Mouse (Mus musculus) granulocyte monocyte progenitor cell, adult 5-6 weeks (primary cell): ENCODE measurements around the gene 2300002M23Rik. TPM values are rescaled to one million over a fixed set of nuclear protein-coding genes. Genes with fewer than 3 reads are reported as not detected.

ENCODE experiments used
- ATAC-seq: replicated peaks from 2 replicates; pipeline ENCODE4 v1.8.0; 2016; ENCODE audit warnings: mild to moderate bottlenecking, moderate TSS enrichment, inconsistent platforms; ENCODE audit not compliant: poor library complexity, severe bottlenecking
- total RNA-seq, 2 experiments: library from RNA; stranded (forward) in 1 of 2; stranded (reverse) in 1 of 2; fragments of 200-712, 200-1000 nt in 1 of 2; fragments of >200 nt in 1 of 2; fragmentation: Nextera tagmentation in 1 of 2; gene quantifications; 2 replicates each; pipeline ENCODE4 v1.2.3; 2014 to 2017

The 2300002M23Rik gene
- total RNA-seq, 2 experiments from 2014 or later, result not detected

GRCm38 (mm10) chr17:35554761-35555397 lies 12.4 kb upstream of the 2300002M23Rik start:
- no peak for ATAC-seq

GRCm38 (mm10) chr17:35556186-35556765 lies 11.0 kb upstream of the 2300002M23Rik start:
- ATAC-seq, result no peak

GRCm38 (mm10) chr17:35556812-35557211 lies 10.4 kb upstream of the 2300002M23Rik start:
- ATAC-seq, result peak; percentile 76

- ATAC-seq, result no peak
Measured at GRCm38 (mm10) chr17:35557351-35557750, 9.9 kb upstream of the 2300002M23Rik start.

GRCm38 (mm10) chr17:35558216-35558615 lies 9.0 kb upstream of the 2300002M23Rik start:
- no peak for ATAC-seq

- ATAC-seq, result no peak
Measured at GRCm38 (mm10) chr17:35567767-35568166, 517 bp downstream of the 2300002M23Rik start.

GRCm38 (mm10) chr17:35569091-35569944 lies 2.1 kb downstream of the 2300002M23Rik start:
- ATAC-seq, result no peak

GRCm38 (mm10) chr17:35570836-35571235 lies 3.6 kb downstream of the 2300002M23Rik start:
- ATAC-seq, result no peak

- ATAC-seq, result no peak
Measured at GRCm38 (mm10) chr17:35571477-35571876, 4.2 kb downstream of the 2300002M23Rik start.

- ATAC-seq, result peak; percentile 79
Measured at GRCm38 (mm10) chr17:35578211-35578610, 11.0 kb downstream of the 2300002M23Rik start.

- no peak for ATAC-seq
Measured at GRCm38 (mm10) chr17:35582900-35583299, 15.7 kb downstream of the 2300002M23Rik start.

GRCm38 (mm10) chr17:35584330-35584937 lies 17.2 kb downstream of the 2300002M23Rik start:
- peak; percentile 58 for ATAC-seq

- ATAC-seq, result no peak
Measured at GRCm38 (mm10) chr17:35587291-35587690, 20.0 kb downstream of the 2300002M23Rik start.

- no peak for ATAC-seq
Measured at GRCm38 (mm10) chr17:35588387-35588786, 21.1 kb downstream of the 2300002M23Rik start.

- ATAC-seq, result peak; percentile 89
Measured at GRCm38 (mm10) chr17:35590410-35591218, 23.4 kb downstream of the 2300002M23Rik start.

- no peak for ATAC-seq
Measured at GRCm38 (mm10) chr17:35591219-35591578, 23.9 kb downstream of the 2300002M23Rik start.

GRCm38 (mm10) chr17:35591731-35592130 lies 24.5 kb downstream of the 2300002M23Rik start:
- ATAC-seq, result no peak

GRCm38 (mm10) chr17:35592131-35592530 lies 24.9 kb downstream of the 2300002M23Rik start:
- ATAC-seq, result no peak

GRCm38 (mm10) chr17:35593786-35594185 lies 26.5 kb downstream of the 2300002M23Rik start:
- ATAC-seq, result no peak

- no peak for ATAC-seq
Measured at GRCm38 (mm10) chr17:35594456-35594855, 27.2 kb downstream of the 2300002M23Rik start.
